Mouse (Mus musculus) embryonic facial prominence, embryonic 11.5 days (tissue): Measurements from ENCODE around the gene Srsf1. TPM values are rescaled to one million over a fixed set of nuclear protein-coding genes. Genes with fewer than 3 reads are reported as not detected.

Experiments used
- ATAC-seq: fragments of 200-750 bp; cut with Nextera tagmentation; replicated peaks from 2 replicates; pipeline ENCODE4 v1.8.0; 2017; ENCODE audit warnings: low read depth; ENCODE audit not compliant: insufficient number of reproducible peaks, low FRiP score, low TSS enrichment
- DNase-seq: peaks from one replicate; pipeline ENCODE4 v3.0.0-alpha.2; 2015; ENCODE audit warnings: low spot score
- H3K27ac ChIP-seq: fragments of 300-500 bp; sonication (generic); replicated peaks from 2 replicates; pipeline ENCODE4 v1.5.1; 2014; ENCODE audit warnings: mild to moderate bottlenecking, low read depth, low read length, control low read depth
- H3K27me3 ChIP-seq: fragments of 300-500 bp; sonication (generic); 2 replicates; pipeline ENCODE4 v1.6.1; 2014; ENCODE audit warnings: mild to moderate bottlenecking, low read length, moderate library complexity, mixed read lengths; ENCODE audit not compliant: control insufficient read depth, insufficient read depth
- H3K36me3 ChIP-seq: fragments of 300-500 bp; sonication (generic); replicated peaks from 2 replicates; pipeline ENCODE4 v1.6.1; 2014; ENCODE audit warnings: low read depth, mild to moderate bottlenecking, low read length, moderate library complexity, mixed read lengths; ENCODE audit not compliant: control insufficient read depth, insufficient read depth
- H3K4me1 ChIP-seq: fragments of 300-500 bp; sonication (generic); 2 replicates; pipeline ENCODE4 v1.6.1; 2014; ENCODE audit warnings: low read length, mixed read lengths; ENCODE audit not compliant: control insufficient read depth, insufficient read depth
- H3K4me2 ChIP-seq: fragments of 300-500 bp; sonication (generic); 2 replicates; pipeline ENCODE4 v1.6.1; 2014; ENCODE audit warnings: low read depth, mild to moderate bottlenecking, control low read depth, low read length, moderate library complexity
- H3K4me3 ChIP-seq: fragments of 300-500 bp; sonication (generic); 2 replicates; pipeline ENCODE4 v1.5.1; 2014; ENCODE audit warnings: low read depth, low read length, control low read depth
- H3K9ac ChIP-seq: fragments of 300-500 bp; sonication (generic); replicated peaks from 2 replicates; pipeline ENCODE4 v1.6.1; 2014; ENCODE audit warnings: mild to moderate bottlenecking, control low read depth, low read length
- H3K9me3 ChIP-seq: fragments of 300-500 bp; sonication (generic); replicated peaks from 2 replicates; pipeline ENCODE4 v1.6.1; 2016; ENCODE audit warnings: mild to moderate bottlenecking, low read length, inconsistent platforms, mixed read lengths; ENCODE audit not compliant: control insufficient read depth
- WGBS: fragments of 180-500 bp; shearing (Covaris S2); extraction: QIAGEN DNeasy Blood & Tissue Kit; methylation state at CpG from one replicate; pipeline ENCODE4 v1.1.7; 2014; 5-methylcytosine and 5-hydroxymethylcytosine counted together
- polyA plus RNA-seq: library from polyadenylated mRNA; unstranded; fragments of >200 nt; fragmentation: Nextera tagmentation; extraction: Ambion mirVana; gene quantifications from 2 replicates; pipeline ENCODE4 v1.2.1, GENCODE M21; 2014

Srsf1 gene
- polyA plus RNA-seq, 1 experiment from 2014 or later = 569 TPM

- ATAC-seq = peak; percentile 91
- DNase-seq = peak; percentile 97
- H3K4me3 ChIP-seq = peak overlapping the region; percentile 24
- H3K27me3 ChIP-seq = no peaks in the 10 kb centered on the region
- peaks cover 6% of the 10 kb centered on the region; the same call in 1 of the 2 replicates for H3K4me1 ChIP-seq
- no peaks in the 10 kb centered on the region for H3K9me3 ChIP-seq
- H3K4me2 ChIP-seq = peak overlapping the region; percentile 61
- 8% methylated on average over 25 of the region's 25 CpGs for WGBS
- peak overlapping the region; percentile 43; the same call in 1 of the 2 replicates for H3K27ac ChIP-seq
- no peaks in the 10 kb centered on the region for H3K36me3 ChIP-seq
- H3K9ac ChIP-seq = peak overlapping the region; percentile 51
Measured at GRCm38 (mm10) chr11:88086737-88087627, 39.8 kb downstream of the Srsf1 start.

- ATAC-seq = no peak
- Histone ChIP-seq H3K4me2 (no peak overlapping the region), H3K27me3 (no peaks in the 10 kb centered on the region), H3K36me3 (no peaks in the 10 kb centered on the region), H3K27ac (no peak overlapping the region), H3K9ac (no peak overlapping the region), H3K9me3 (no peaks in the 10 kb centered on the region), H3K4me3 (no peak overlapping the region), H3K4me1 (peaks cover 6% of the 10 kb centered on the region; the same call in 1 of the 2 replicates)
- no peak for DNase-seq
- WGBS = 40% methylated on average over 5 of the region's 5 CpGs
Measured at GRCm38 (mm10) chr11:88089150-88089549, 42.0 kb downstream of the Srsf1 start.

GRCm38 (mm10) chr11:88090293-88090692 is 43.1 kb downstream of the Srsf1 start:
- ATAC-seq (no peak), DNase-seq (no peak)
- Histone ChIP-seq H3K36me3 (no peaks in the 10 kb centered on the region), H3K9me3 (no peaks in the 10 kb centered on the region), H3K27me3 (no peaks in the 10 kb centered on the region), H3K4me1 (peaks cover 6% of the 10 kb centered on the region; the same call in 1 of the 2 replicates), H3K9ac (no peak overlapping the region), H3K27ac (no peak overlapping the region), H3K4me2 (no peak overlapping the region), H3K4me3 (no peak overlapping the region)
- WGBS = 79% methylated on average over 5 of the region's 5 CpGs

- Histone ChIP-seq H3K4me2 (no peak overlapping the region), H3K9me3 (no peaks in the 10 kb centered on the region), H3K27ac (no peak overlapping the region), H3K4me3 (no peak overlapping the region), H3K4me1 (no peaks in the 10 kb centered on the region), H3K27me3 (no peaks in the 10 kb centered on the region), H3K9ac (no peak overlapping the region), H3K36me3 (no peaks in the 10 kb centered on the region)
- DNase-seq (no peak), ATAC-seq (no peak)
- 90% methylated on average over 1 of the region's 1 CpGs for WGBS
Measured at GRCm38 (mm10) chr11:88091949-88092348, 44.8 kb downstream of the Srsf1 start.

GRCm38 (mm10) chr11:88097173-88097572 is 50.0 kb downstream of the Srsf1 start:
- ATAC-seq = no peak

GRCm38 (mm10) chr11:88098021-88098729 is 51.0 kb downstream of the Srsf1 start, which contains the start of gene Cuedc1:
Cuedc1 (plus strand) TSS chr11:88098058.
- DNase-seq = no peak
- 22% methylated on average over 17 of the region's 17 CpGs for WGBS
- H3K4me2 ChIP-seq = peak within 1 kb of the TSS; percentile 88
- peak within 1 kb of the TSS; percentile 89 for H3K4me3 ChIP-seq
- H3K4me1 ChIP-seq = no peaks in the 10 kb centered on the region
- no peaks in the 10 kb centered on the region for H3K9me3 ChIP-seq
- ATAC-seq = no peak
- peak within 1 kb of the TSS; percentile 97 for H3K9ac ChIP-seq
- H3K27ac ChIP-seq = peak within 1 kb of the TSS; percentile 89
- no peaks in the 10 kb centered on the region for H3K27me3 ChIP-seq
- no peaks in the 10 kb centered on the region for H3K36me3 ChIP-seq

More at GRCm38 (mm10) chr11:88097173-88097572, 50.0 kb downstream of the Srsf1 start:
- WGBS = 12% methylated on average over 4 of the region's 4 CpGs
- Histone ChIP-seq H3K9me3 (no peaks in the 10 kb centered on the region), H3K27ac (no peak overlapping the region), H3K4me3 (no peak overlapping the region), H3K9ac (no peak overlapping the region), H3K4me1 (no peaks in the 10 kb centered on the region), H3K27me3 (no peaks in the 10 kb centered on the region), H3K36me3 (no peaks in the 10 kb centered on the region), H3K4me2 (no peak overlapping the region)
- no peak for DNase-seq

- no peaks in the 10 kb centered on the region for H3K9me3 ChIP-seq
- peak overlapping the region; percentile 89 for H3K4me3 ChIP-seq
- no peaks in the 10 kb centered on the region for H3K4me1 ChIP-seq
- H3K27ac ChIP-seq = peak overlapping the region; percentile 89
- H3K27me3 ChIP-seq = no peaks in the 10 kb centered on the region
- DNase-seq = peak; percentile 82
- ATAC-seq = peak; percentile 50
- no peaks in the 10 kb centered on the region for H3K36me3 ChIP-seq
- H3K4me2 ChIP-seq = peak overlapping the region; percentile 88
- under 1% methylated on average over 76 of the region's 95 CpGs for WGBS
- H3K9ac ChIP-seq = peak overlapping the region; percentile 97
Measured at GRCm38 (mm10) chr11:88098787-88099598, 51.8 kb downstream of the Srsf1 start.
